Mouse (Mus musculus) urinary bladder, adult 18-20 months (tissue): ENCODE measurements at regions not wholly inside any gene's neighbourhood (a gene's known extent, or its start where the extent isn't known, plus 50 kb on each side); places are given as distances from the start of the nearest gene placed in this dataset.
A peak's percentile ranks its signal among the peaks of the same experiment; 100 is the strongest.
"Not testable (repeated sequence)": the region's sequence is repeated elsewhere in the genome, so short reads cannot be mapped to it uniquely, and the experiment has no call there.

Source experiments
- DNase-seq, 2 experiments: peaks; one replicate each; pipeline ENCODE4 v3.0.0; 2022; ENCODE audit warnings: low spot score in 2 of 2, mixed read lengths in 2 of 2

- peak in 1 of 2 experiments; percentile 2 for DNase-seq
These were observed 101.2 kb upstream of the Fam78b start for GRCm38 (mm10) chr1:166900028-166900427.

- DNase-seq = no peak
These were observed 100.6 kb upstream of the Fam78b start for GRCm38 (mm10) chr1:166900441-166901161.

- no peak for DNase-seq
These were observed 99.6 kb upstream of the Fam78b start for GRCm38 (mm10) chr1:166901574-166901973.

GRCm38 (mm10) chr1:166903417-166903816, 97.8 kb upstream of the Fam78b start:
- no peak for DNase-seq

- DNase-seq = no peak
These were observed 92.9 kb upstream of the Fam78b start for GRCm38 (mm10) chr1:166908231-166908805.

- not testable (repeated sequence) for DNase-seq
These were observed 89.0 kb upstream of the Fam78b start for GRCm38 (mm10) chr1:166912195-166912594.

GRCm38 (mm10) chr1:166922911-166923712, 78.1 kb upstream of the Fam78b start:
- no peak for DNase-seq

GRCm38 (mm10) chr1:166923713-166923975, 77.6 kb upstream of the Fam78b start:
- no peak for DNase-seq

- DNase-seq = no peak
These were observed 77.1 kb upstream of the Fam78b start for GRCm38 (mm10) chr1:166924126-166924525.

- DNase-seq = no peak
These were observed 75.1 kb upstream of the Fam78b start for GRCm38 (mm10) chr1:166926078-166926477.

- not testable (repeated sequence) for DNase-seq
These were observed 61.5 kb upstream of the Fam78b start for GRCm38 (mm10) chr1:166939744-166940143.

- DNase-seq = not testable (repeated sequence)
These were observed 60.8 kb upstream of the Fam78b start for GRCm38 (mm10) chr1:166940146-166941076.

GRCm38 (mm10) chr1:166942201-166942600, 59.0 kb upstream of the Fam78b start:
- DNase-seq = no peak

GRCm38 (mm10) chr1:166944540-166944939, 56.7 kb upstream of the Fam78b start:
- DNase-seq = no peak

- no peak for DNase-seq
These were observed 53.1 kb upstream of the Fam78b start for GRCm38 (mm10) chr1:166947844-166948702.
